Mouse (Mus musculus): ENCODE measurements around the gene Serpine1.

Gene Serpine1

DNA sequence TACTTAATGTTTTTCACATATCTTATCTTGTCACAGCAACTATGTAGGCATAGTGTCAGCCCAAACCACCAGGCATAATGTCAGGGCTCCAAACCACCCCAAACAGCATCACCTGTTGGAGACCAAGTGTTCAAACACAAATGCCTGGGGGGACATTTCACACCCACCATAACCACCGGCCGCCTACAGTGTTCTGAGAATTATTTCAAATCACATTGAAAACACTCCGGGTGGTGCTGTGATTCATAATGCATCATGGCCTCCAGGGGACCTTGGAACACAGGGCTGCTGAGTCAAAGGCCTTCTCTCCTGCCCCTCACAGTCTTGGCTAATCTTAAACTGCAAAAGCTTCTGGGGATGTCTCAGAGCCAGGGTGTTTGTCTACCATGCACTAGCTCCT, 56.2 kb downstream of the Serpine1 start:
- no peak for DNase-seq (ENCODE audit: low spot score)

DNA sequence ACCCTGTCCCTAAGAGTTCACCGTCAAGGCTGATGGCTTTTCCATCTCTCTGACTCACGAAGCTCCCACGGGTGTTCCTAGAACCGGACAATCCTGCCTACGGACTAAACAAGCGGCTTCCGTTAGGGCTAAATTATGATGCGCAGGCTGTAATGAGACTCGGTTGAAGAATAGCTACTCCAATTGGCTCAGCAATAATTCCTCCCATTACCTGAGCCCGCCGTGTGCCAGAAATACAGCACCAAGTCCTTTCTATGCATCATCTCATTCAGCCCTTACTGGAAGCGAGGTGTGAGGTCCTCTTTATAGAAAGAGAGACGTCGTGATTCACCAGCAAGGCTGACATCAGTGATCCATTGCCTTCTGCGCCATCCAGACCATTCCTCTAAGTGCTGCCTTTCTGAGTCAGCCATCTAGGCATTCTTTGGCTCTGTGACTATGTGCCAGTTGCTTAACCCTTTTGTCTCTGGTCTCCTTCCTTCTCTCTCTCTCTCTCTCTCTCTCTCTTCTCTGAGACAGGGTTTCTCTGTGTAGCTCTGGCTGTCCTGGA, 59.6 kb downstream of the Serpine1 start:
- no peak for DNase-seq (ENCODE audit: low spot score)
